Mouse (Mus musculus): ENCODE results near the gene Traf3ip3. TPM values are rescaled to one million over a fixed set of nuclear protein-coding genes. Genes with fewer than 3 reads are reported as not detected.

Gene Traf3ip3
- total and polyA plus RNA-seq, 3 experiments: 5.2 to 9.7 TPM; not detected in 1

GRCm38 (mm10) chr1:193159163-193159562 lies 42.3 kb downstream of the Traf3ip3 start:
- no peak for DNase-seq (ENCODE audit: low read depth, low spot score)
- peaks cover 0 to 3% of the 10 kb centered on the region in 2 experiments; a peak in 1 of 4 replicates for H3K27me3 ChIP-seq (ENCODE audit: control insufficient read depth in 1 of 2, insufficient read depth in 2 of 2, low read length in 2 of 2)
- H3K79me2 ChIP-seq (ENCODE audit: control insufficient read depth, insufficient read depth, low read length, poor library complexity): no peaks in the 10 kb centered on the region
- no peak overlapping the region for H3K4me3 ChIP-seq (ENCODE audit: control insufficient read depth in 1 of 2, insufficient read depth in 1 of 2, low read depth in 2 of 2, low read length in 2 of 2)
- H3K9ac ChIP-seq (ENCODE audit: control insufficient read depth, low read depth, low read length, poor library complexity, severe bottlenecking): no peak overlapping the region
- no peak for TF ChIP-seq ETS1 (IDR thresholded peaks at IDR 0.05; ENCODE audit: low read depth, low read length)
- no peak for TF ChIP-seq HCFC1 (IDR thresholded peaks at IDR 0.05; ENCODE audit: low read depth, low read length)
- TF ChIP-seq USF1 (IDR thresholded peaks at IDR 0.05; ENCODE audit: low read depth, low read length): 0 out of 2 replicates have a peak, but pooled peaks have one; percentile 13
- TF ChIP-seq CHD2 (IDR thresholded peaks at IDR 0.05; ENCODE audit: low read length): no peak
- TF ChIP-seq EP300 (IDR thresholded peaks at IDR 0.05; ENCODE audit: low read depth in 1 of 2, low read length in 2 of 2): no peak
- no peak overlapping the region for H3K27ac ChIP-seq (ENCODE audit: control insufficient read depth, low read depth, low read length)
- peaks cover 0 to 18% of the 10 kb centered on the region in 2 experiments; a peak in 2 of 4 replicates for H3K36me3 ChIP-seq (ENCODE audit: control insufficient read depth in 1 of 2, insufficient read depth in 2 of 2, low read length in 2 of 2)
- no peaks in the 10 kb centered on the region for H3K9me3 ChIP-seq (replicated peaks; ENCODE audit: insufficient read depth, low read length)
- H3K4me1 ChIP-seq (ENCODE audit: control insufficient read depth in 1 of 2, insufficient read depth in 2 of 2, low read length in 2 of 2): peaks cover 0 to 16% of the 10 kb centered on the region in 2 experiments; a peak in 2 of 4 replicates

- Histone ChIP-seq H3K27me3 (ENCODE audit: control insufficient read depth in 1 of 2, insufficient read depth in 2 of 2, low read length in 2 of 2) (no peaks in the 10 kb centered on the region), H3K27ac (ENCODE audit: control insufficient read depth, low read depth, low read length) (no peak overlapping the region), H3K36me3 (ENCODE audit: control insufficient read depth in 1 of 2, insufficient read depth in 2 of 2, low read length in 2 of 2) (peaks cover 0 to 18% of the 10 kb centered on the region in 2 experiments; a peak in 2 of 4 replicates), H3K4me1 (ENCODE audit: control insufficient read depth in 1 of 2, insufficient read depth in 2 of 2, low read length in 2 of 2) (peaks cover 0 to 16% of the 10 kb centered on the region in 2 experiments; a peak in 2 of 4 replicates), H3K9ac (ENCODE audit: control insufficient read depth, low read depth, low read length, poor library complexity, severe bottlenecking) (no peak overlapping the region), H3K4me3 (ENCODE audit: control insufficient read depth in 1 of 2, insufficient read depth in 1 of 2, low read depth in 2 of 2, low read length in 2 of 2) (no peak overlapping the region), H3K9me3 (replicated peaks; ENCODE audit: insufficient read depth, low read length) (no peaks in the 10 kb centered on the region), H3K79me2 (ENCODE audit: control insufficient read depth, insufficient read depth, low read length, poor library complexity) (no peaks in the 10 kb centered on the region)
- TF ChIP-seq POLR2A (IDR thresholded peaks at IDR 0.05; ENCODE audit: control insufficient read depth in 1 of 2, insufficient read depth in 1 of 2, low read depth in 1 of 2, low read length in 2 of 2, poor library complexity in 1 of 2): no peak
- DNase-seq (ENCODE audit: low read depth, low spot score): no peak
Measured at GRCm38 (mm10) chr1:193157111-193157492, 44.4 kb downstream of the Traf3ip3 start.

GRCm38 (mm10) chr1:193156316-193157110 lies 45.0 kb downstream of the Traf3ip3 start:
- no peak overlapping the region for H3K27ac ChIP-seq (ENCODE audit: control insufficient read depth, low read depth, low read length)
- H3K4me1 ChIP-seq (ENCODE audit: control insufficient read depth in 1 of 2, insufficient read depth in 2 of 2, low read length in 2 of 2): peaks cover 0 to 16% of the 10 kb centered on the region in 2 experiments; a peak in 2 of 4 replicates
- no peak overlapping the region for H3K9ac ChIP-seq (ENCODE audit: control insufficient read depth, low read depth, low read length, poor library complexity, severe bottlenecking)
- H3K4me3 ChIP-seq (ENCODE audit: control insufficient read depth in 1 of 2, insufficient read depth in 1 of 2, low read depth in 2 of 2, low read length in 2 of 2): no peak overlapping the region
- no peaks in the 10 kb centered on the region for H3K79me2 ChIP-seq (ENCODE audit: control insufficient read depth, insufficient read depth, low read length, poor library complexity)
- TF ChIP-seq EP300 (IDR thresholded peaks at IDR 0.05; ENCODE audit: low read depth in 1 of 2, low read length in 2 of 2) (0 out of 4 replicates have a peak, but pooled peaks of 1 of the 2 experiments have one; percentile 27), GATA1 (IDR thresholded peaks at IDR 0.05; ENCODE audit: low read depth, low read length) (peak; percentile 36), USF2 (IDR thresholded peaks at IDR 0.05; ENCODE audit: borderline replicate concordance in 1 of 2, insufficient read depth in 1 of 2, low read depth in 1 of 2, low read length in 2 of 2) (no peak), TAL1 (IDR thresholded peaks at IDR 0.05; ENCODE audit: low read length) (peak; percentile 45; the same call in 1 of the 2 replicates)
- H3K27me3 ChIP-seq (ENCODE audit: control insufficient read depth in 1 of 2, insufficient read depth in 2 of 2, low read length in 2 of 2): no peaks in the 10 kb centered on the region
- peak; percentile 50 for DNase-seq (ENCODE audit: low read depth, low spot score)
- peaks cover 0 to 18% of the 10 kb centered on the region in 2 experiments; a peak in 2 of 4 replicates for H3K36me3 ChIP-seq (ENCODE audit: control insufficient read depth in 1 of 2, insufficient read depth in 2 of 2, low read length in 2 of 2)
- no peaks in the 10 kb centered on the region for H3K9me3 ChIP-seq (replicated peaks; ENCODE audit: insufficient read depth, low read length)

Measured in MEL (cell line).